Mouse (Mus musculus) CH12.LX (cell line): ENCODE measurements around the gene Iqcd.

Source experiments
- CHD2 ChIP-seq: IDR thresholded peaks from 2 replicates; pipeline ENCODE4 v1.6.1; 2011; ENCODE audit warnings: low read length, improper control_type of control experiment
- CTCF ChIP-seq, 2 experiments: IDR thresholded peaks in 1 of 2; conservative IDR thresholded peaks in 1 of 2; 2 replicates each; pipeline ENCODE4 v1.5.1; 2011 to 2012; ENCODE audit warnings: low read depth in 2 of 2, low read length in 2 of 2, improper control_type of control experiment in 1 of 2, inconsistent platforms in 1 of 2, mild to moderate bottlenecking in 1 of 2, moderate library complexity in 1 of 2
- E2F4 ChIP-seq: IDR thresholded peaks from 2 replicates; pipeline ENCODE4 v1.6.1; 2011; ENCODE audit warnings: low read depth, low read length, improper control_type of control experiment; ENCODE audit not compliant: insufficient replicate concordance
- ELF1 ChIP-seq: IDR thresholded peaks from 2 replicates; pipeline ENCODE4 v1.6.1; 2014; ENCODE audit warnings: low read depth, mild to moderate bottlenecking, inconsistent platforms, low read length, improper control_type of control experiment
- JUND ChIP-seq: conservative IDR thresholded peaks from 2 replicates; pipeline ENCODE4 v1.6.1; 2011; ENCODE audit warnings: low read depth, low read length, improper control_type of control experiment
- MYC ChIP-seq: IDR thresholded peaks from 2 replicates; pipeline ENCODE4 v1.6.1; 2011; ENCODE audit warnings: low read depth, mild to moderate bottlenecking, improper control_type of control experiment, low read length
- POLR2A ChIP-seq: IDR thresholded peaks from 2 replicates; pipeline ENCODE4 v1.6.1; 2011; ENCODE audit warnings: low read depth, mild to moderate bottlenecking, improper control_type of control experiment, low read length
- RAD21 ChIP-seq: IDR thresholded peaks from 2 replicates; pipeline ENCODE4 v1.6.1; 2011; ENCODE audit warnings: low read depth, mild to moderate bottlenecking, low read length, improper control_type of control experiment, moderate library complexity
- RCOR1 ChIP-seq: conservative IDR thresholded peaks from 2 replicates; pipeline ENCODE4 v1.6.1; 2012; ENCODE audit warnings: low read depth, mild to moderate bottlenecking, inconsistent platforms, low read length, improper control_type of control experiment
- TCF12 ChIP-seq: IDR thresholded peaks from 2 replicates; pipeline ENCODE4 v1.6.1; 2014; ENCODE audit warnings: low read depth, mild to moderate bottlenecking, inconsistent platforms, low read length, improper control_type of control experiment
- USF2 ChIP-seq: conservative IDR thresholded peaks from 2 replicates; pipeline ENCODE4 v1.6.1; 2011; ENCODE audit warnings: low read depth, low read length, improper control_type of control experiment
- ZMIZ1 ChIP-seq: IDR thresholded peaks from 2 replicates; pipeline ENCODE4 v1.6.1; 2012; ENCODE audit warnings: low read depth, mild to moderate bottlenecking, inconsistent platforms, low read length, improper control_type of control experiment

GRCm38 (mm10) chr5:120626399-120626798, 37.6 kb downstream of the Iqcd start:
- TF ChIP-seq CTCF (conservative IDR thresholded peaks at IDR 0.05 in 1 of 2, IDR thresholded peaks at IDR 0.05 in 1 of 2; ENCODE audit: low read depth in 2 of 2, low read length in 2 of 2), result no peak
- TF ChIP-seq TCF12, result no peak
- no peak for TF ChIP-seq ZMIZ1
- no peak for TF ChIP-seq E2F4
- no peak for TF ChIP-seq RCOR1
- TF ChIP-seq MYC, result no peak
- TF ChIP-seq RAD21, result no peak
- TF ChIP-seq CHD2, result no peak
- TF ChIP-seq POLR2A, result no peak
- TF ChIP-seq USF2, result no peak
- no peak for TF ChIP-seq ELF1
- no peak for TF ChIP-seq JUND
